Mouse (Mus musculus) spleen, postnatal 14 days (tissue): ENCODE data around the gene Tbcb.
"Not testable (repeated sequence)": the region's sequence is repeated elsewhere in the genome, so short reads cannot be mapped to it uniquely, and the experiment has no call there.

Experiments
- DNase-seq, 2 experiments: peaks; one replicate each; pipeline ENCODE4 v3.0.0; 2021 to 2022; ENCODE audit warnings: low spot score in 2 of 2

The Tbcb gene

GRCm38 (mm10) chr7:30231669-30232454 is at the start of gene Tbcb, which contains the start of gene Polr2i:
Gene Tbcb (minus strand): TSS chr7:30232272.
Gene Polr2i (plus strand): TSS chr7:30231948.
- DNase-seq = peak; percentile 88 to 92

- no peak for DNase-seq
Measured at GRCm38 (mm10) chr7:30281522-30281921, 49.5 kb upstream of the Tbcb start.

GRCm38 (mm10) chr7:30280670-30281138 is 48.6 kb upstream of the Tbcb start:
- peak; percentile 48 to 58 for DNase-seq

GRCm38 (mm10) chr7:30279951-30280669 is 48.0 kb upstream of the Tbcb start, which contains the start of the genes Thap8 and Wdr62:
Gene Thap8 (plus strand): TSS chr7:30280094.
Gene Wdr62 (minus strand): TSS chr7:30280419.
- peak; percentile 83 to 89 for DNase-seq

GRCm38 (mm10) chr7:30279536-30279935 is 47.5 kb upstream of the Tbcb start:
- DNase-seq = no peak

- no peak for DNase-seq
Measured at GRCm38 (mm10) chr7:30278911-30279310, 46.8 kb upstream of the Tbcb start.

- no peak for DNase-seq
Measured at GRCm38 (mm10) chr7:30274383-30274782, 42.3 kb upstream of the Tbcb start.

- DNase-seq = no peak
Measured at GRCm38 (mm10) chr7:30269641-30270040, 37.6 kb upstream of the Tbcb start.

- no peak for DNase-seq
Measured at GRCm38 (mm10) chr7:30266780-30267179, 34.7 kb upstream of the Tbcb start.

GRCm38 (mm10) chr7:30265935-30266334 is 33.9 kb upstream of the Tbcb start:
- no peak for DNase-seq

GRCm38 (mm10) chr7:30265531-30265930 is 33.5 kb upstream of the Tbcb start:
- DNase-seq = no peak

- no peak for DNase-seq
Measured at GRCm38 (mm10) chr7:30265041-30265440, 33.0 kb upstream of the Tbcb start.

- DNase-seq = no peak
Measured at GRCm38 (mm10) chr7:30251956-30252954, 20.2 kb upstream of the Tbcb start.

GRCm38 (mm10) chr7:30237374-30237773 is 5.3 kb upstream of the Tbcb start:
- DNase-seq = not testable (repeated sequence)

GRCm38 (mm10) chr7:30235625-30236024 is 3.6 kb upstream of the Tbcb start, which contains the start of gene Ovol3:
Gene Ovol3 (minus strand): TSS chr7:30235725.
- no peak for DNase-seq

- no peak for DNase-seq
Measured at GRCm38 (mm10) chr7:30235091-30235490, 3.0 kb upstream of the Tbcb start.

- DNase-seq = no peak
Measured at GRCm38 (mm10) chr7:30234276-30234858, 2.3 kb upstream of the Tbcb start.

- DNase-seq = no peak
Measured at GRCm38 (mm10) chr7:30233387-30233786, 1.3 kb upstream of the Tbcb start.

- peak; percentile 33 to 57 for DNase-seq
Measured at GRCm38 (mm10) chr7:30232631-30233148, 618 bp upstream of the Tbcb start.

GRCm38 (mm10) chr7:30231328-30231668 is 774 bp downstream of the Tbcb start:
- no peak for DNase-seq

GRCm38 (mm10) chr7:30224206-30224605 is 7.9 kb downstream of the Tbcb start:
- no peak for DNase-seq
